Mouse (Mus musculus) heart, embryonic 14.5 days (tissue): Measurements from ENCODE around the gene Gm37240. TPM values are rescaled to one million over a fixed set of nuclear protein-coding genes. Genes with fewer than 3 reads are reported as not detected.

Experiments used
- ATAC-seq: fragments of 200-750 bp; cut with Nextera tagmentation; 2 replicates; pipeline ENCODE4 v1.8.0; 2017; ENCODE audit warnings: low read depth, moderate TSS enrichment; ENCODE audit not compliant: insufficient number of reproducible peaks, insufficient read depth, low FRiP score
- H3K27ac ChIP-seq, 2 experiments: fragments of 200-500 bp in 1 of 2; fragments of 300-500 bp in 1 of 2; sonication (generic) in 1 of 2; replicated peaks in 1 of 2; 2 replicates each; pipeline ENCODE4 v1.5.1; 2012 to 2014; ENCODE audit warnings: low read depth in 2 of 2, low read length in 2 of 2, control low read depth in 1 of 2, mild to moderate bottlenecking in 1 of 2, mixed read lengths in 1 of 2; ENCODE audit not compliant: control insufficient read depth in 1 of 2, insufficient read depth in 1 of 2
- H3K27me3 ChIP-seq: fragments of 300-500 bp; sonication (generic); 2 replicates; pipeline ENCODE4 v1.6.1; 2014; ENCODE audit warnings: mild to moderate bottlenecking, low read length, control low read depth; ENCODE audit not compliant: control insufficient read depth, insufficient read depth
- H3K36me3 ChIP-seq: fragments of 300-500 bp; sonication (generic); 2 replicates; pipeline ENCODE4 v1.6.1; 2014; ENCODE audit warnings: mild to moderate bottlenecking, control low read depth, low read length, mixed read lengths; ENCODE audit not compliant: control insufficient read depth, insufficient read depth
- H3K4me1 ChIP-seq, 2 experiments: fragments of 200-500 bp in 1 of 2; fragments of 300-500 bp in 1 of 2; sonication (generic) in 1 of 2; 2 replicates each; pipeline ENCODE4 v1.6.1; 2012 to 2014; ENCODE audit warnings: low read length in 2 of 2, control low read depth in 1 of 2, mixed read lengths in 1 of 2; ENCODE audit not compliant: control insufficient read depth in 2 of 2, insufficient read depth in 2 of 2
- H3K4me2 ChIP-seq: fragments of 300-500 bp; sonication (generic); 2 replicates; pipeline ENCODE4 v1.6.1; 2014; ENCODE audit warnings: mild to moderate bottlenecking, low read length
- H3K4me3 ChIP-seq, 2 experiments: fragments of 200-500 bp in 1 of 2; fragments of 300-500 bp in 1 of 2; sonication (generic) in 1 of 2; 2 replicates each; pipeline ENCODE4 v1.5.1; 2012 to 2014; ENCODE audit warnings: low read length in 2 of 2, mild to moderate bottlenecking in 2 of 2, control low read depth in 1 of 2, low read depth in 1 of 2, moderate library complexity in 1 of 2; ENCODE audit not compliant: control insufficient read depth in 1 of 2, insufficient read depth in 1 of 2
- H3K9ac ChIP-seq: fragments of 300-500 bp; sonication (generic); 2 replicates; pipeline ENCODE4 v1.6.1; 2014; ENCODE audit warnings: mild to moderate bottlenecking, low read length
- H3K9me3 ChIP-seq: fragments of 300-500 bp; sonication (generic); 2 replicates; pipeline ENCODE4 v1.6.1; 2016; ENCODE audit warnings: low read length, control low read depth; ENCODE audit not compliant: control insufficient read depth
- WGBS: fragments of 180-500 bp; shearing (Covaris S2); extraction: QIAGEN DNeasy Blood & Tissue Kit; methylation state at CpG from one replicate; pipeline ENCODE4 v1.1.7; 2014; 5-methylcytosine and 5-hydroxymethylcytosine counted together
- polyA plus RNA-seq: library from polyadenylated mRNA; unstranded; fragments of >200 nt; fragmentation: Nextera tagmentation; extraction: Ambion mirVana; gene quantifications from 2 replicates; pipeline ENCODE4 v1.2.1, GENCODE M21; 2014

Gm37240 gene
- polyA plus RNA-seq, 1 experiment from 2014 or later: 12.3 TPM

GRCm38 (mm10) chr3:84601870-84602495, 1285.3 kb downstream of the Gm37240 start:
- H3K27ac ChIP-seq: no peak overlapping the region
- ATAC-seq: no peak

GRCm38 (mm10) chr3:84598756-84599155, 1288.6 kb downstream of the Gm37240 start:
- Histone ChIP-seq H3K4me3 (no peak overlapping the region), H3K27me3 (peaks cover 4% of the 10 kb centered on the region; the same call in 1 of the 2 replicates), H3K27ac (no peak overlapping the region), H3K9ac (no peak overlapping the region), H3K4me1 (peaks cover 0 to 2% of the 10 kb centered on the region in 2 experiments; a peak in 1 of 4 replicates), H3K36me3 (no peaks in the 10 kb centered on the region), H3K9me3 (no peaks in the 10 kb centered on the region), H3K4me2 (no peak overlapping the region)
- no peak for ATAC-seq
- WGBS: 72% methylated on average over 6 of the region's 6 CpGs

More at GRCm38 (mm10) chr3:84601870-84602495, 1285.3 kb downstream of the Gm37240 start:
- no peak overlapping the region for H3K4me2 ChIP-seq
- no peaks in the 10 kb centered on the region for H3K36me3 ChIP-seq
- H3K4me1 ChIP-seq: no peaks in the 10 kb centered on the region
- H3K4me3 ChIP-seq: no peak overlapping the region
- 82% methylated on average over 9 of the region's 9 CpGs for WGBS
- no peak overlapping the region for H3K9ac ChIP-seq
- peaks cover 4% of the 10 kb centered on the region; the same call in 1 of the 2 replicates for H3K9me3 ChIP-seq
- no peaks in the 10 kb centered on the region for H3K27me3 ChIP-seq

DNA sequence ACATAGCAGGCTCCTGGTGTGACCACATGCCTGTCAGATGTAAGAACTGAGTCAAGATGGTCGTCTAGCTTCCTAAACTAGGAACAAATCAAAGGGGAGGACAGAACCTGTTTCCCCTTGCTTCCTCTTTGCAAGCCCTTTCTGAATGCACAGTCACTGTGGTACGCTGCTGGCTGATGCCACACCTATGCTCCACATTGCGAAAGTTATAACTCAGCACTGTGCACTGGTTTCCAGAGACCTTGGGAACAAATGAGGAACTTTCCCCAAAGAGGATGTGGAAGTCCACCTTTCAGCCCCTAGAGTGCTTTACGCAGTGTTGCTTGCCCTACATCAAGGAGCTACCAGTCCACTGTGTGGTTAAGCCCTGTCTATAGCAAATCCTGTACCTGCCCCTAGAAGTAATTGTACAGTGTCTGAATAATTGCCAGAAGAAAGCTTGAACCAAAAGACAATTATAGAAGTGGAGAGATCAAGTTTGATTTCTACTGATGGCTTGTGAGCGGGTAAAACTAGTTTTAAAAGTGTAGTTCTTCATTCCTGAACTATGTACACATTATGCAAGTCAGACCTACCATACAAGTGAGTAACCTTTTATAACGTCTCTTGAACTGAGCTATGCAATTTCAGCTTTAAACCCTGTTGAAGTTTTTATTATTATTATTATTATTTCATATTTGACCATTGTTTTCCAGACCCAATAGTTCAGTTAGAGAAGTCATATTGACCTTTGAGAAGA, 1289.2 kb downstream of the Gm37240 start:
- H3K27ac ChIP-seq: no peak overlapping the region

GRCm38 (mm10) chr3:84595677-84596234, 1291.6 kb downstream of the Gm37240 start:
- Histone ChIP-seq H3K9me3 (no peaks in the 10 kb centered on the region), H3K27ac (no peak overlapping the region), H3K4me1 (peaks cover 2 to 12% of the 10 kb centered on the region in 2 experiments; a peak in 3 of 4 replicates), H3K27me3 (peaks cover 4% of the 10 kb centered on the region; the same call in 1 of the 2 replicates), H3K4me2 (peak overlapping the region; percentile 64), H3K9ac (no peak overlapping the region), H3K36me3 (no peaks in the 10 kb centered on the region), H3K4me3 (peak overlapping the region in 1 of 2 experiments; percentile 39; a peak in 2 of 4 replicates)
- 46% methylated on average over 5 of the region's 5 CpGs for WGBS
- no peak for ATAC-seq

More for the DNA sequence above, 1289.2 kb downstream of the Gm37240 start:
- Histone ChIP-seq H3K4me1 (peaks cover 2 to 6% of the 10 kb centered on the region in 2 experiments; a peak in 3 of 4 replicates), H3K9me3 (no peaks in the 10 kb centered on the region), H3K4me2 (no peak overlapping the region), H3K27me3 (peaks cover 4% of the 10 kb centered on the region; the same call in 1 of the 2 replicates), H3K36me3 (no peaks in the 10 kb centered on the region), H3K4me3 (no peak overlapping the region), H3K9ac (no peak overlapping the region)
- WGBS: 84% methylated on average over 6 of the region's 6 CpGs
- no peak for ATAC-seq

DNA sequence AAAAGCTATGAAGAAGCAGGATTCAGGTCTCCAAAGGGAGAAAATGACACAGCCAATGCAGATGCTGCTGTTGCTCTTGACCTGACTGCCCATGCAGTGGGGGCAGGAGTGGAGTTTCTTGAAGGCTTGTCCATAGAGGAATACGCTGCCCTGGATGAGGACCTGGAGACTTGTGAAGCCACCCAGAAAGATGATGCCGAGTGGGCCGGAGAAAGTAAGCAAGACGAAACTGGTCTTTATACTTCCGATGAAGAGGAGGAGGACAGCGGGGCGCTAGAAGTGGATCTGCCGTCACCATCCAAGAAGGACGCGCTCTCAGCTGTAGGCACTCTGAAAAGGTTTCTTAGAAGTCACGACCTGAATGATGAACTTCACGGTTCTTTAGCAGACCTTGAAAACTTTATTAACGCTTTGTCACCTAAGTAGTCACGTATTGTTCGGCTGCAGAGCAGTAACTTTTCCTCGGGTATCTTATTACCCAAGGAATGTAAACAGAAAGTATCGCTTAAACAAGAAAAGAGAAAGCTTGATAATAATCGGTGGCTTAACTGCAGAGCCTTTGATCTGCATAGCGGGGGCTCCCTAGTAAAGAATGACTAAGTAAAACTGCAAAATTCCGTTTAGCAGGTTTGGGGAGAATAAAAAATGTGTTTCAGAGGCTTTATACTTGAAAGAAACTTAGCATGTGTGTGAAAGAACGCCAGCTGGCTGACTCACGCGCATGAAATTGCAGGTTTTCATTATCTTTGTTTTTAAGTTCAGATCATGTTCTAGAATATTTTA, 1292.2 kb downstream of the Gm37240 start:
- Histone ChIP-seq H3K4me3 (peak overlapping the region; percentile 24 to 39), H3K27ac (no peak overlapping the region), H3K9me3 (no peaks in the 10 kb centered on the region), H3K9ac (peak overlapping the region; percentile 48), H3K4me1 (peaks cover 2 to 12% of the 10 kb centered on the region in 2 experiments; a peak in 3 of 4 replicates), H3K36me3 (no peaks in the 10 kb centered on the region), H3K4me2 (peak overlapping the region; percentile 64), H3K27me3 (peaks cover 4% of the 10 kb centered on the region; the same call in 1 of the 2 replicates)
- WGBS: 6% methylated on average over 23 of the region's 23 CpGs
- no peak for ATAC-seq

GRCm38 (mm10) chr3:84593274-84593673, 1294.0 kb downstream of the Gm37240 start, which contains the start of gene Tigd4:
Tigd4 (plus strand) TSS chr3:84593574.
- 50% methylated on average over 2 of the region's 2 CpGs for WGBS
- Histone ChIP-seq H3K4me2 (no peak within 1 kb of the TSS), H3K9me3 (no peaks in the 10 kb centered on the region), H3K36me3 (no peaks in the 10 kb centered on the region), H3K4me1 (peaks cover 6 to 19% of the 10 kb centered on the region in 2 experiments), H3K4me3 (no peak within 1 kb of the TSS), H3K27ac (peak within 1 kb of the TSS in 1 of 2 experiments; percentile 49; a peak in 2 of 4 replicates), H3K27me3 (peaks cover 4% of the 10 kb centered on the region; the same call in 1 of the 2 replicates), H3K9ac (no peak within 1 kb of the TSS)
- ATAC-seq: no peak

GRCm38 (mm10) chr3:84586736-84587135, 1300.6 kb downstream of the Gm37240 start:
- peak; percentile 43 for ATAC-seq
- Histone ChIP-seq H3K4me2 (peak overlapping the region; percentile 24), H3K9ac (no peak overlapping the region), H3K4me3 (no peak overlapping the region), H3K9me3 (no peaks in the 10 kb centered on the region), H3K4me1 (peaks cover 16 to 52% of the 10 kb centered on the region in 2 experiments), H3K27ac (peak overlapping the region; percentile 83 to 84), H3K27me3 (no peaks in the 10 kb centered on the region), H3K36me3 (no peaks in the 10 kb centered on the region)
- WGBS: 13% methylated on average over 5 of the region's 5 CpGs
